ENCODE assay signal across 13 mouse cellular contexts in the genomic region with DNA sequence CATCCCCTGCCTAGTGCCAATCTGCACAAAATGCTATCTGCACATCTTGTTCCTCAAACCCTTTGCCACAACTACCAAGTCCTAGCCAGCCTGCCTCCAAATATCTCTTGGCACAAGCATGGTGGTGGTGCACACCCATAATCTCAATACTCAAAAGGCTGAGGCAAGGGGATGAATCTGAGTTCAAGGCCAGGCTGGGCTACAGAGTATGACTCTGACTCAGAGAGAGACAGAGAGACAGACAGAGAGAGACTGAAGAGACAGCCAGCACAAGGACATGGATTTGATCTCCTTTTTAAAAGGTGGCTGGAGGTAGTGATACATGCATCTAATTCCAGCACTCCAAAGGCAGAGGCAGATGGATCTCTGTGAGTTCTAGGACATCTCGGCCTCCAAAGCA. TPM values are rescaled to one million over a fixed set of nuclear protein-coding genes. Genes with fewer than 3 reads are reported as not detected.
DNase-seq lines count a peak whose midpoint lies in the region.
"Had no signal": no experiment of that assay in that cellular context is flagged by ENCODE, and none has a peak within 500 bp of the region (broad histone marks: within the 10 kb centered on the region; RNA-seq: fewer than 3 reads in every experiment).

No protein-coding gene starts in this region.

- peak; percentile 37 to 66 for DNase-seq in adrenal gland, adult (ENCODE audit: inconsistent age in 2 of 2, low spot score in 1 of 2)
- DNase-seq in adrenal gland, postnatal 10 days = no peak
- DNase-seq in adrenal gland, adult 8-10 months = peak; percentile 33
- DNase-seq in adrenal gland, postnatal 25 days = no peak
- DNase-seq in adrenal gland, postnatal 36 days = peak; percentile 41 to 53
- DNase-seq: B cell, adult 2 months; cerebellum, adult 11 months; cerebellum, adult 18-20 months; cerebellum, adult 8-10 months; cerebellum, adult 9-11 months; cerebellum, postnatal 14 days; cerebellum, postnatal 36 days; embryo, embryonic 11 days had no signal

RNA-seq across cellular contexts. Expression of gene Phykpl, which starts 21.3 kb away (rescaled TPM):
- total RNA-seq in adrenal gland, postnatal 10 days (2021) = 10 to 100 TPM; 22.9 to 31.1 TPM
- total RNA-seq in adrenal gland, adult 8-10 months (2022) = 10 to 100 TPM; 27.2 to 39.4 (median 33.3) TPM
- 40.0 and 41.3 TPM in 2 replicates for total RNA-seq in adrenal gland, postnatal 25 days (2021)
- total RNA-seq in adrenal gland, postnatal 36 days (2021) = 10 to 100 TPM; 20.6 to 26.3 TPM

RNA-seq across cellular contexts. Expression of gene Hnrnpab, which starts 43.4 kb away (rescaled TPM):
- 100 to 1,000 TPM; 278 to 298 TPM for total RNA-seq in adrenal gland, postnatal 10 days (2021)
- 100 to 1,000 TPM; 219 to 321 (median 266) TPM for total RNA-seq in adrenal gland, adult 8-10 months (2022)
- total RNA-seq in adrenal gland, postnatal 25 days (2021) = 304 and 331 TPM in 2 replicates
- total RNA-seq in adrenal gland, postnatal 36 days (2021) = 100 to 1,000 TPM; 315 to 322 TPM

RNA-seq across cellular contexts. Expression of gene Nhp2, which starts 56.3 kb away (rescaled TPM):
- 10 to 100 TPM; 64.2 to 67.9 TPM for total RNA-seq in adrenal gland, postnatal 10 days (2021)
- 10 to 100 TPM; 52.2 to 75.1 (median 56.2) TPM for total RNA-seq in adrenal gland, adult 8-10 months (2022)
- 68.0 and 76.9 TPM in 2 replicates for total RNA-seq in adrenal gland, postnatal 25 days (2021)
- total RNA-seq in adrenal gland, postnatal 36 days (2021) = 10 to 100 TPM; 61.5 to 77.5 TPM

Comparison
In these comparisons a context has a peak if more than half of its experiments do, and no peak if none do; other contexts are left out.
1. DNase-seq: peak in adrenal gland, adult (2 of 2), adrenal gland, adult 8-10 months (single experiment) and adrenal gland, postnatal 36 days (2 of 2); none in adrenal gland, postnatal 10 days (single experiment) and adrenal gland, postnatal 25 days (single experiment).